Mouse (Mus musculus) splenic B cell, adult 2 months (primary cell): ENCODE results near the gene Prdm11.
A peak's percentile ranks its signal among the peaks of the same experiment; 100 is the strongest.

Experiments
- DNase-seq: peaks from one replicate; pipeline ENCODE4 v3.0.0-alpha.2; 2011; ENCODE audit warnings: low read depth, low spot score
- H3K27me3 ChIP-seq: 2 replicates; pipeline ENCODE4 v1.6.1; 2012; ENCODE audit warnings: mild to moderate bottlenecking, low read length, moderate library complexity, mixed read lengths; ENCODE audit not compliant: control insufficient read depth, poor library complexity, insufficient read depth, severe bottlenecking
- H3K36me3 ChIP-seq: 2 replicates; pipeline ENCODE4 v1.6.1; 2012; ENCODE audit warnings: mild to moderate bottlenecking, low read length, moderate library complexity, mixed read lengths; ENCODE audit not compliant: control insufficient read depth, poor library complexity, insufficient read depth, severe bottlenecking

The Prdm11 gene

GRCm38 (mm10) chr2:92975031-92975790, 70.8 kb downstream of the Prdm11 start:
- DNase-seq = no peak
- no peaks in the 10 kb centered on the region for H3K27me3 ChIP-seq
- H3K36me3 ChIP-seq = peaks cover 8% of the 10 kb centered on the region

GRCm38 (mm10) chr2:92973646-92974045, 72.3 kb downstream of the Prdm11 start:
- H3K36me3 ChIP-seq = peaks cover 8% of the 10 kb centered on the region
- H3K27me3 ChIP-seq = no peaks in the 10 kb centered on the region
- DNase-seq = no peak

- Histone ChIP-seq H3K27me3 (no peaks in the 10 kb centered on the region), H3K36me3 (peaks cover 8% of the 10 kb centered on the region; the same call in 1 of the 2 replicates)
- no peak for DNase-seq
Observed at GRCm38 (mm10) chr2:92972071-92972470, 73.9 kb downstream of the Prdm11 start.

GRCm38 (mm10) chr2:92971536-92971935, 74.4 kb downstream of the Prdm11 start:
- no peaks in the 10 kb centered on the region for H3K27me3 ChIP-seq
- peaks cover 8% of the 10 kb centered on the region; the same call in 1 of the 2 replicates for H3K36me3 ChIP-seq
- no peak for DNase-seq

- Histone ChIP-seq H3K36me3 (peaks cover 8% of the 10 kb centered on the region; the same call in 1 of the 2 replicates), H3K27me3 (no peaks in the 10 kb centered on the region)
- no peak for DNase-seq
Observed at GRCm38 (mm10) chr2:92971069-92971468, 74.9 kb downstream of the Prdm11 start.

GRCm38 (mm10) chr2:92967839-92968166, 78.2 kb downstream of the Prdm11 start:
- Histone ChIP-seq H3K27me3 (no peaks in the 10 kb centered on the region), H3K36me3 (peaks cover 4% of the 10 kb centered on the region; the same call in 1 of the 2 replicates)
- DNase-seq = no peak

- Histone ChIP-seq H3K36me3 (peaks cover 4% of the 10 kb centered on the region; the same call in 1 of the 2 replicates), H3K27me3 (no peaks in the 10 kb centered on the region)
- DNase-seq = no peak
Observed at GRCm38 (mm10) chr2:92967032-92967838, 78.7 kb downstream of the Prdm11 start.

GRCm38 (mm10) chr2:92966257-92966656, 79.7 kb downstream of the Prdm11 start:
- Histone ChIP-seq H3K36me3 (no peaks in the 10 kb centered on the region), H3K27me3 (no peaks in the 10 kb centered on the region)
- no peak for DNase-seq

- no peak for DNase-seq
- no peaks in the 10 kb centered on the region for H3K27me3 ChIP-seq
- H3K36me3 ChIP-seq = no peaks in the 10 kb centered on the region
Observed at GRCm38 (mm10) chr2:92964345-92964744, 81.6 kb downstream of the Prdm11 start.

- H3K36me3 ChIP-seq = no peaks in the 10 kb centered on the region
- DNase-seq = no peak
- no peaks in the 10 kb centered on the region for H3K27me3 ChIP-seq
Observed at GRCm38 (mm10) chr2:92958640-92959039, 87.3 kb downstream of the Prdm11 start.

- H3K27me3 ChIP-seq = no peaks in the 10 kb centered on the region
- no peak for DNase-seq
Observed at GRCm38 (mm10) chr2:92956943-92957342, 89.0 kb downstream of the Prdm11 start.

GRCm38 (mm10) chr2:92954404-92955114, 91.4 kb downstream of the Prdm11 start:
- H3K36me3 ChIP-seq = no peaks in the 10 kb centered on the region
- H3K27me3 ChIP-seq = no peaks in the 10 kb centered on the region
- DNase-seq = peak; percentile 62

More at GRCm38 (mm10) chr2:92956943-92957342, 89.0 kb downstream of the Prdm11 start:
- no peaks in the 10 kb centered on the region for H3K36me3 ChIP-seq

GRCm38 (mm10) chr2:92953450-92953849, 92.5 kb downstream of the Prdm11 start:
- no peak for DNase-seq
- Histone ChIP-seq H3K36me3 (no peaks in the 10 kb centered on the region), H3K27me3 (no peaks in the 10 kb centered on the region)

GRCm38 (mm10) chr2:92949518-92949917, 96.4 kb downstream of the Prdm11 start:
- no peak for DNase-seq
- Histone ChIP-seq H3K36me3 (no peaks in the 10 kb centered on the region), H3K27me3 (no peaks in the 10 kb centered on the region)
